Mouse (Mus musculus) embryo, embryonic 11.5 days (tissue): ENCODE measurements at regions not wholly inside any gene's neighbourhood (a gene's known extent, or its start where the extent isn't known, plus 50 kb on each side); places are given as distances from the start of the nearest gene placed in this dataset.
A peak's percentile ranks its signal among the peaks of the same experiment; 100 is the strongest.

Source experiments
- DNase-seq: peaks from one replicate; pipeline ENCODE4 v3.0.0-alpha.2; 2012; ENCODE audit warnings: low read depth, low spot score

GRCm38 (mm10) chr3:39234921-39235320, 348.2 kb downstream of the Fat4 start:
- no peak for DNase-seq

GRCm38 (mm10) chr3:39248712-39249111, 362.0 kb downstream of the Fat4 start:
- no peak for DNase-seq

DNA sequence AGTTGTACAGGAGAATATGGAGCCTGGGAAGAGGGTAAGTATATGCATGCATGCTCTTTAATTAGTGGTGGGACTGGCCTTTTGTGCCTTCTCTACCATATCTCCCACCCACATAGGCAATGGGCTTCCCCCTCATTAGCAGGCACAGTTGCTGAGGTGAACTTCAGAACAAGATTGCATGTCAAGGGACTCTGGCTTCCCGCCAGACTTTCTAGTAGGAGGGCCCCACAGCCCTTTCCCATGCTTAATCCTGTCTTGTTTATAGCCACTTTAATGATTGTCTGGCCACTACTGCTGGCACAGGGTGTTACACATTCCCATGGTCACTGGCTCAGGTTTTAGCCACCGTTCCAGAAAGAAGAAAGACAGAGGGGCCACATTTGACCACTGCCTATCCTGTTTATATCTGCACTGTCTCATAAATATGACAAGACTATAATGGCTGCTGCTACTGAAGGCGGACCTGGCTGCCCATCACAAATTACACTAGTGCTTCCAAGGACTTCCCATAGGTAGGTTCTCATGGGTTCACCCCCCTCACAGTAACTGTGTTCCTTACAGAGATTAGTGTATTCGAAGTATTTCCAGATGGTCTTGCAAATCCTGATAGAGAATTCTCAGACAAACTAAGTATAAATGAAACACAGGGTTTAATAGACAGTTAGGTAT, 362.6 kb downstream of the Fat4 start:
- no peak for DNase-seq

DNA sequence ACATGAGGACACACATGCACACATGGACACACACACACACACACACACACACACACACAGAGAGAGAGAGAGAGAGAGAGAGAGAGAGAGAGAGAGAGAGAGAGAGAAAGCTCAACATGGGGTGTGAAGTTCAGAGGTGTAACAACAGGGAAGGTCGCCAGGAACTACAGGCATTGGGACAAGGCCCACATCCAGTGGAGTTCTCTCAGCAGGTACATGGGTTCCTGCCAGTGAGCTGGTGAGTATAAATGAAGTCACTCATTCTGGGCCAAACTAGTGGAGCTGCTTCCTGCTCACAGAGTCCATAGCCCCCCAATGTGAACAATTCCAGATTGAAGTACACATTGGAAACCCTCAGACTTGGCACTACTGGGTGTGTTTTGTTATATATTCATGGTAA, 366.3 kb downstream of the Fat4 start:
- no peak for DNase-seq

- no peak for DNase-seq
Measured at GRCm38 (mm10) chr3:39264671-39265430, 378.1 kb downstream of the Fat4 start.

GRCm38 (mm10) chr3:39265606-39266005, 378.9 kb downstream of the Fat4 start:
- DNase-seq, result no peak

GRCm38 (mm10) chr3:39269388-39269787, 382.6 kb downstream of the Fat4 start:
- DNase-seq, result no peak

GRCm38 (mm10) chr3:39272616-39273015, 385.9 kb downstream of the Fat4 start:
- no peak for DNase-seq

- DNase-seq, result no peak
Measured at GRCm38 (mm10) chr3:39276897-39277296, 390.2 kb downstream of the Fat4 start.

GRCm38 (mm10) chr3:39277310-39277709, 390.6 kb downstream of the Fat4 start:
- no peak for DNase-seq

- DNase-seq, result no peak
Measured at GRCm38 (mm10) chr3:39295255-39295654, 408.5 kb downstream of the Fat4 start.

DNA sequence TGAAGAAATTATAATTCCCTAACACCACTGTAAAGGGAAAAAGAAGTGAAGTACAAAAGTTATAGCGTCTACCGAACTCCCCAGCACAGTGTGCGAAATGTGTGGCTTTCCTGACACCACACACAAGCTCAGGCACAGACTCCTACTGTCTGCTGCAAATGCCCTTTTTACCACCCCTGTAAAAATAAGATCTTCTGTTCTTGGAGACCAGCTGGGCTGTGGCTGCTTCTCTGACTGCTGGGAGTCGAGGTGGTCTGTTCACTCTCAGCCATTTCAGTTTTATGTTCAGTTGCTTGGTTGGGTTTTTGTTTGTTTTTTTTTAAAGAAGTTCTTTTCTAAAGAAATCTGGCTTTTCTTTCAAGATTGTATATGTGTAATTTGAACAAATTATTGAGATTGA, 409.5 kb downstream of the Fat4 start:
- DNase-seq, result no peak

DNA sequence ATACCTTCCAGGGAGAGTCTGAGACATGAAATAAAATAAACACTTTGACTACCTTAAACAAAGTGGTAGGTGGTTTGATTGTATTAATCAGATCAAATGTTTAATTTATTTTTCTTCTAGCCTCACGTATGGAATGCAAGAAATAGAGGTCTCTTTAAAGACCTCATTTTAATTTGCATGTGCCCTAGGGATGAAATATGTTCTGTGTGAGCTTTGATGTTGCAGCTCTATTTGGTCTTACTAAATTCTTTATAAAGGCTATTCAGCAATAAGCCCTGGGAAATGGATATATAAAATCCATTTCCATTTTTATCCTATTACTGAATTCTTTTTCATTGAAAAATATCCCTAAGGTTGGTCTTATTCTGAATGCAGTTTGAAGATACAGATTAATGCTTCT, 422.7 kb downstream of the Fat4 start:
- DNase-seq, result no peak

GRCm38 (mm10) chr3:39313563-39313962, 426.8 kb downstream of the Fat4 start:
- no peak for DNase-seq

DNA sequence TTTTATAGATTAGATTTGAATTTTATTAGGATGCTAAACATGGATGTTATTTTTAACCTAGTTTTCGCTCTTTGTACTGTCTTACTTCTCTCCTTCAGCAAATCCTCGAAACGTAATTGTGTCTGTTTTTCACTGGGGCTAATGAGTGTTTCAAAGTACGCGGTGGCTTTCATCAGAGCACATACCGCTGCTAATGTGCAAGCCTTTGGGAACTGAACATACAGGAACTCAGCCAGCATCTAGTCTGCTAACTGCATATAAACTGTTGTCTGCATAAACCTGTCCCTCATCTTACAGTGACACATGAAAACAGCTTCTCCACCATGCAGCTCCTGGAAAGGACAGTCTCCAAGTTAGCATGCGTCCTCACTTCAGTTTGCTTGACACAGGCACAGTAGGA, 434.1 kb downstream of the Fat4 start:
- DNase-seq, result no peak

GRCm38 (mm10) chr3:39322225-39322624, 435.5 kb downstream of the Fat4 start:
- peak; percentile 48 for DNase-seq

- no peak for DNase-seq
Measured at GRCm38 (mm10) chr3:39335612-39336230, 449.0 kb downstream of the Fat4 start.

- DNase-seq, result no peak
Measured at GRCm38 (mm10) chr3:39341161-39341687, 454.5 kb downstream of the Fat4 start.

DNA sequence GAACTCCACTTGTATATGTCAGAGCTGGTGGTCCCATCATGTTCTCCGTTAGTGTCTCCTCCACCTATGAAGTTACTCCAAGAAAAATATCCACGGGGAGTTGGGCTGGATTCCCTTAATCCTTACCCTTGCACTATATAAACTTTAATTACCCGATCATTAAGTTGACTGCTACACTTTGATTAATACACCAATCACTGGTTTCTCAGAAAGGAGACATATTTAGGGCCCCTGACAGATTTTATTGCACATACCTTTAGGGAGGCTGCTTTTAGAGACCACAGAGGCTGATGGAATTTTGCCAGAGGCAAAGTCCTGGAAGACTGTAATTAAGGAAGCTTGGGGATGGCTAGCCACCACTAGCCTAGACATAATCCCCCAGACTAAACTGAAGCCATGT, 457.3 kb downstream of the Fat4 start:
- no peak for DNase-seq

GRCm38 (mm10) chr3:39347578-39347977, 460.8 kb downstream of the Fat4 start:
- DNase-seq, result no peak

GRCm38 (mm10) chr3:39357012-39357411, 470.3 kb downstream of the Fat4 start:
- no peak for DNase-seq

- no peak for DNase-seq
Measured at GRCm38 (mm10) chr3:39360278-39360677, 473.5 kb downstream of the Fat4 start.

GRCm38 (mm10) chr3:39370926-39371325, 484.2 kb downstream of the Fat4 start:
- no peak for DNase-seq
